Mouse (Mus musculus) large intestine, adult 2 months (tissue): ENCODE measurements around the gene Borcs5. TPM values are rescaled to one million over a fixed set of nuclear protein-coding genes. Genes with fewer than 3 reads are reported as not detected.

ENCODE experiments used
- DNase-seq: peaks from one replicate; pipeline ENCODE4 v3.0.0-alpha.2; 2012; ENCODE audit warnings: low read depth, low spot score
- WGBS: fragments of 180-500 bp; shearing (Covaris S2); methylation state at CpG from one replicate; pipeline ENCODE4 v1.1.7; 2018; 5-methylcytosine and 5-hydroxymethylcytosine counted together
- polyA plus RNA-seq: library from polyadenylated mRNA; depleted of rRNA; stranded (reverse); fragments of >200 nt; gene quantifications from 2 replicates; pipeline ENCODE4 v1.2.3, GENCODE M21; 2012

Borcs5 gene
- polyA plus RNA-seq, 1 experiment, result 10.3 TPM

GRCm38 (mm10) chr6:134703053-134703690, 63.9 kb downstream of the Borcs5 start:
- 79% methylated on average over 4 of the region's 4 CpGs for WGBS
- no peak for DNase-seq

DNA sequence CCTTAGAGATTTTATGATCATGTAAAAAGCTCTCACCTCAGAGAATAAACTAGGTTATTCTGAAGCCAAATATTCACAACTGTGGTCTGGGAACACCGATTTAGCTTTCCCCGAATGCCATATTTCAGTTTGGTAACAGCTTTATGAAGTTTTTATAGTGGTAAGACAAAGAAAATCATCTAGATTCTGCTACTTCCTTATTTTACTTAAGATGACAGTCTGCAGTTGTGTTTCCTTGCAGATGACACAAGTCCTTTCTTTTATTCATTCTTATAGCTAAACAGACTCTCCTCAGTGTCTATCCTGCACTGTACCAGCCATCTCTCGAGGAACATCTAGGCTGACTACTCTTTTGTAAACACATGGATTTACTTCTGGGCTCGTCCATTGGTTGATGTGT, 67.2 kb downstream of the Borcs5 start:
- no peak for DNase-seq
- 25% methylated on average over 4 of the region's 4 CpGs for WGBS

- DNase-seq, result no peak
- 90% methylated on average over 15 of the region's 15 CpGs for WGBS
Observed at GRCm38 (mm10) chr6:134710020-134710419, 70.7 kb downstream of the Borcs5 start.

- no peak for DNase-seq
- WGBS, result 37% methylated on average over 3 of the region's 3 CpGs
Observed at GRCm38 (mm10) chr6:134713321-134713720, 74.0 kb downstream of the Borcs5 start.

- WGBS, result 80% methylated on average over 1 of the region's 1 CpGs
- no peak for DNase-seq
Observed at GRCm38 (mm10) chr6:134713897-134714296, 74.6 kb downstream of the Borcs5 start.

GRCm38 (mm10) chr6:134716168-134716587, 76.9 kb downstream of the Borcs5 start:
- whole genome bisulfite sequencing, result 78% methylated on average over 6 of the region's 6 CpGs
- no peak for DNase-seq

- no peak for DNase-seq
- 87% methylated on average over 20 of the region's 20 CpGs for WGBS
Observed at GRCm38 (mm10) chr6:134717886-134718667, 78.8 kb downstream of the Borcs5 start.

- 78% methylated on average over 11 of the region's 11 CpGs for WGBS
- DNase-seq, result no peak
Observed at GRCm38 (mm10) chr6:134718668-134719065, 79.4 kb downstream of the Borcs5 start.

DNA sequence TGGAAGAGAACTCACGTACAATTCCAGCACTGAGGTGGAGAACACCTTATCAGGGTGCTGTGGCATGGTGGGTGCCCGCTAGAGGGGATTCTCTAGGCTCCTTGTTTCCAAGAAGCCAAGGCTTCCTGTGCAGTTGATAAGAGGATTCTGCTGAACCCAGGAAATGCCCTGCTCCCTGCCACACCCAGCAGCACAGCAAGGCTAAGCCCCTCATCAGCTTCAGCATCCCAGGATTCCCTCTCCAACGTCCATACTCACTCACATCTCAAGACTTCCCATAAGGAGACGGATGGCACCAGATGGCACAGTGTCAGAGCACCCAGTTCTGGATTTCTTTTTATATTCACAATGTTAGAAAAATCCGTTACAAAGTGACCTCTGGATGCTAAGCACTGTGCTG, 79.8 kb downstream of the Borcs5 start:
- WGBS, result 88% methylated on average over 5 of the region's 5 CpGs
- no peak for DNase-seq

GRCm38 (mm10) chr6:134720150-134720549, 80.8 kb downstream of the Borcs5 start:
- WGBS, result 87% methylated on average over 5 of the region's 5 CpGs
- no peak for DNase-seq

DNA sequence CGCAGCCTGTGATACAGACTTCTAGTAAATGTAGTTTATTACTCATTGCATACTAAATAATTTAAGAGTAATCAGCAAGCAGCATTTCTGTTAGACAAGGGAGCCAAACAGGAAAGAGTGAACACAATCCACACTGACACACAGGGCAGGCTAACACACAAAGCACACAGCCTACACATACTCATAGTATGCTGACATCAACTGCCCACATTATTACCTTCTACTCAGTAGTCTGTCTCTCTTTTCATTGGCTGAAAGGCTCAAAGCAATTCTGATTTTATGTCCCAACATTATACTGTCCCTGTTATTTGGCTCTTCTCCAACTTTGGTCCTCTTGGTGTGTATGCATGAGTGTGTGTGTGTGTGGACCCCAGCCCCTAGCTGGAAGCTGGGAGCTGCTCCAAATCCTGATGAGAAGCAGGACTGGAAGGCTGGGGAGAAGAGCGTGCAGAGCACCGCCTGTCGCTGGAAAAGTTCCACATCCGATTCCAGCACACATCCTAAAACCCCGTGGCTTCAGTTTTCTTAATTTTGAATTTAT, 82.5 kb downstream of the Borcs5 start:
- 80% methylated on average over 6 of the region's 6 CpGs for WGBS
- DNase-seq, result no peak

DNA sequence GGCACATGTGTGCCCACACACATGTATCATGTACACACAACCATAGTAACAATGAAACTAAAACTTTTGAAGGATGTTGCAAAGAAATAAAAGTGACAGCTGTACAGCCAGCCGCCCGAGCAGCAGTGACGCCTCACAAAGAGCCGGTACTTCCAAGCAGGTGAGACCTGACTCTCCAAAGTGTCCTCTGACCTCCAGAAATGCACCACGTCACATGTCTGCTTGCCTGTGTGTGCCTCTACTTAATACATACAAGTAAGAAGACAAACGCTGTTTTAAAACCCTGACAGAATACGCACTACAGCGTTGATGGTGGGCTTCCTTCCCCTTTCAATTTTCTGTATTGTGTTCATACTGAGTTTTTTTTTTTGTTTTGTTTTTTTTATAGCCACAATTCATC, 83.6 kb downstream of the Borcs5 start:
- DNase-seq, result no peak
- WGBS, result 72% methylated on average over 8 of the region's 8 CpGs

DNA sequence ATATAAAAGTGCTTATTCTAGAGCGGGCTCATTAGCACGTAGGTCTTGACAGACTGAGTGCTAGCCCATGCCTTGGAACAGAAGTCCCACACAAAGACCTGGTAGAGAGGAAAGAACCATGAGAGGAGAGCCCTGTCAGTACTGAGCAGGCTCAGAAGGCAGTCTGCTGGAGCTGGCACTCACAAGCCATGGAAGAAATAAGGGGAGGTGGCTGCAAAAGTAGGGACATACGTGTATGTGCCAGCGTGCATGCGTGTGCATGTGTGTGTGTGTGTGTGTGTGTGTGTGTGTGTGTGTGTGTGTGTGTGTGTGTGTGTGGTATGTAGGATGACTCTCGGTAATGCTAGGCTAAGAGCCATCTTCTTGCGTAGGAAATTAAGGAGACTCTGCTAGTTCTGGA, 84.0 kb downstream of the Borcs5 start:
- WGBS, result 70% methylated on average over 7 of the region's 7 CpGs
- no peak for DNase-seq

DNA sequence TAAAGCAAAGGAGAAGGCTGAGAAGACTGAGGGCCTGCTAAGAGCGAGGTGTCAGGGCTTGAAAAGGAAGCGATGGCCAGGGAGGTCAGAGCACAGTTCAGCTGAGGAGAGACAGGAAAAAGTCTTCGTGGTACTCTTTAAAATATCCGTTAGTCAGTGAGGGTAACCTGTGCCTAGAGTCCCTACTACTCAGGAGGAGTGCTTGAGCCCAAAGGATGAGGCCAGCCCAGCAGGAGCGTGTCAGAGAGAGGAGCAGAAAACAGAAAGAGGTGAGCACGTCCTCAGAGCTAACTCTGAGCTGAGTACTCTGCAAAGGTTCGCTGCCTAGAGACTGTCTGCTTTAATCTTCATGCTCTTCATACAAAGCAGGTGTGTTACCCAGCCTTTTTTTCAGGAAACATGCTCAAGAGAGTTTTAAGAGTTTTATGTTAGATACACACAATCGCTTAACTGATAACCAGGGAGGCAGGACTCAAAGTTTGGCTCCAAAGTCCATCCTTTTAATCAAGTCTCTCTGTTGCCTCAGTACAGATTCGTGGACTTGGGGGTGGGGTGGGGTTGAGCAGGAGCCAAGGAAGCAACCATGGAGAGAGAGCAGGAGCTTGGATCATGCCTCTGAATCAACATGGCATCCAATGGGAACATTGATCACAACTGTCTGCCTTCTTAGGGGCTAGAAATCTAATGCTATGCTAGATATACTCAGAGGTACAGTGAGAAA, 84.7 kb downstream of the Borcs5 start:
- DNase-seq, result peak; percentile 78
- WGBS, result 35% methylated on average over 9 of the region's 9 CpGs

GRCm38 (mm10) chr6:134725406-134725805, 86.1 kb downstream of the Borcs5 start:
- DNase-seq, result no peak

DNA sequence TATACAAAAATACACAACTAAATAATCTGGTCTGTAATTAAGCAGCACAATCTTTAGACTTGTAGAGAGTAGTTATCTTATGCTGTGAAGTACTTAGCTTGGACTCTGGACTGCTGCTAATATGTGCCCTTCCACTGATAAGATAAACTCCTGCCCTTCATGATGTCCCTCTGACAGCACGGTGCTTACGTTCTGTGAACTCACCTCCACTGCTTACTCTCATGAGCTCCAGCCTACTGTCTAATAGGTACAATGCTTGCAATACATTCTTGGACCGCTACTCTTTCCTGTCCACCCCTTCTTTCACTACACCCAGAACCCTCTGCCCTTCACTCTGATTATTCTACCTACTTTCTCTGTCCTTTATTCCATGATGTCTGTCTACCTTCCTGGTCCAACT, 91.7 kb downstream of the Borcs5 start:
- WGBS, result 50% methylated on average over 3 of the region's 3 CpGs
- DNase-seq, result no peak

DNA sequence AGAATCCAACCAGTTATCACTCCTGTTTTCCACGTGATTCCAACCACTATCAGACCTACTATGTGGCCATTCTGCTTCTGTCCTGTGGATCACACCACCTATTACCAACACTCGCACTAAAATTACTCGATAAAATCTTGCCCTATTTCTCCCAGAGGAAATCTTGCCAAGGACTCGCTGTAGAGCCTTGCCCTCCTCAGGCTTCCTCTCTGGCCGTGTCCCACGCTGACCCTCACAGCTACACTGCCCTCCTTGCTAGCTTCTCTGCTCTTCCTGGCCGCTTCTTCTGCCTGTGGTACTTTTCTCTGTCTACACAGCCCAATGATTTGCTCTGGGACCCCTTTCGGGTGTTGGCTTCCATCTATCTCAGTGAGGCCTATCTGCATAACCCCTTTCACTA, 93.5 kb downstream of the Borcs5 start:
- DNase-seq, result no peak
- 92% methylated on average over 8 of the region's 8 CpGs for WGBS

GRCm38 (mm10) chr6:134733800-134734221, 94.5 kb downstream of the Borcs5 start:
- DNase-seq, result no peak
- 79% methylated on average over 5 of the region's 5 CpGs for WGBS

GRCm38 (mm10) chr6:134736853-134737252, 97.5 kb downstream of the Borcs5 start:
- DNase-seq, result no peak
- WGBS, result 71% methylated on average over 3 of the region's 3 CpGs

DNA sequence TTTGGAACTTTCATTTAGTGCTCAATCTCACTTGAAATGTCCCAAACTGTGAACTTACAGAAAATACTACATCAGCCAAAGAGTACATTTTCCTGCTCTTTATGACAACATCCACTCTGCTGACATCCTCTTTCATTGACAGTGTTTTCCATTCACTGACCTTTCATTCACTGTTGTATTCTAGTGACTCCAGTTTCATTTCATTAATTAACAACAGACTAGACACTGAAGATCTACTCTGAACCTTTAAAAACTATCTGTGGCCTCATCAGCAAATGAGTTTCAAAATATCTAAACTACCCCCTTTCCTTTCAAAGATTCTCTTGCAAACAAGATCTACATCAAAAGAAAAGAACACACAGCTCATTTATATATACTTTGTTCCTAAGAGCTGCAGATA, 104.3 kb downstream of the Borcs5 start:
- DNase-seq, result no peak
